Mouse (Mus musculus) heart, postnatal 36 days (tissue): ENCODE measurements around the gene Nup155. TPM values are rescaled to one million over a fixed set of nuclear protein-coding genes. Genes with fewer than 3 reads are reported as not detected.
"Not testable (repeated sequence)": the region's sequence is repeated elsewhere in the genome, so short reads cannot be mapped to it uniquely, and the experiment has no call there.

Experiments used
- DNase-seq, 2 experiments: peaks; one replicate each; pipeline ENCODE4 v3.0.0; 2021 to 2022
- intact Hi-C: fragments of 180-260 bp; cut with DNase I; formaldehyde crosslinking; loops from one replicate; pipeline ENCODE4 v1.15.1; 2025
- total RNA-seq, 2 experiments: library from RNA; stranded (reverse); gene quantifications; 2 replicates each; pipeline ENCODE4 v1.2.3; 2021

Nup155 gene
- total RNA-seq = 10 to 100 TPM in 1 of 2 experiments, 1 to 10 TPM in 1; 9.3 to 11.5 TPM

GRCm38 (mm10) chr15:8108966-8109743, at the start of gene Nup155:
Gene Nup155 (plus strand): TSS chr15:8109273.
- intact Hi-C loops = loop anchor here (1.0 to 10.0 kb wide), 2 partner anchors 10 to 336 kb away; partner anchors contain the start of genes Nipbl and Wdr70

DNA sequence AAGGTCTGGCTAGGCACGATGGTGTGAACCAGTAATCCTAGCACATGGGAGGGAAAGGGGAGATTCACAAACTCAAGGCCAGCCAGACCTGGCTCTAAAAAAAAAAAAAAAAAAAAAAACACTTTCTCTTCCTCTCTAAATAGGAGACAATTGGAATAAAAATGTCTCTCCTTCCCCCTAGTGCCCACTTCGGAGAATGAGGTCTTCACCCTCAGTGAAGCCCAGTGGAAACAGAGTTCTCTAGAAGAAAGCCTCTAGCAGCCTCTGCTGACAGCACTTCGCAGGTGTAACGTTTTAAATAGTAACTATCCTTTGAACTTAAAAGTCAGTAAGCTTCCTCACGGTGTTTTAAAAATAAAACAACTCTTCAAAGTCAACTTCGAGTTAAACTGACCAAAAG, 43.9 kb upstream of the Nup155 start:
- intact Hi-C loops = no loop called here
- DNase-seq = no peak

More at GRCm38 (mm10) chr15:8108966-8109743, at the start of gene Nup155:
- peak; percentile 91 to 93 for DNase-seq

DNA sequence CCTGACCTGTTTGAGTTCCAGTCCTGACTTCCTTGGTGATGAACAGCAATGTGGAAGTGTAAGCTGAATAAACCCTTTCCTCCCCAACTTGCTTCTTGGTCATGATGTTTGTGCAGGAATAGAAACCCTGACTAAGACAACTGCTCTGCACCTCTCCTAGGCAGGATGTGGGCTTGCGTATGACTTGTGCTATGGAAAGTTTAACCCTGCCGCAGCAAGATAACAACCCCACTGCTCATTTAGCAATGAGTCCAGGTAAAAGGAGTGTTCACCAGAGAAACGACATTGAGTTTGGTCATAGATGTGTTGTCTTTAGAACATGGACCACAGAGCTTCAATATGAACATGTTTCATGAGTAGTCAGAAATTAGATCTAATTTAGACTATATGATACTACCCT, 35.9 kb upstream of the Nup155 start:
- DNase-seq, intact Hi-C loops: not testable (repeated sequence)

- intact Hi-C loops = no loop called here
- DNase-seq = no peak
These were observed 26.9 kb upstream of the Nup155 start for GRCm38 (mm10) chr15:8082139-8082538.

DNA sequence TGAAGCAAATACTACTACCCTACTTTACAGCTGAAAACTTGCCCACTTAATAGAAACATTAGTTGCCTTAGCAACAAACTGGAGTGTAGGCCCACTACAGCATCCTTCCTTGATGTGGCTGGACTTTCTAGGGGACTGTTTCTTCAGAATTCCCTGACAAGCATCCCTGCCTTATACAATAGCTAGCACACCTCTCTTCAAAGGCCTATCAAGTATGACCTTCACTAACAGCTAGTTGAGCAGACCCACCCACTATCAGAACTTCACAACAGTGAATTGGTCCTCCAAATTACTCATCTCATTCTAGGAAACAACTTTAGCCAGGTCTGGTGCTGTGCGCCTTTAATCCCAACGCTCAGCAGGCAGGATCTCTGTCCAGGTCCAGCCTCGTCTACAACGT, 21.8 kb upstream of the Nup155 start:
- DNase-seq = no peak
- intact Hi-C loops = no loop called here

- intact Hi-C loops = no loop called here
- DNase-seq = no peak
These were observed 20.4 kb upstream of the Nup155 start for GRCm38 (mm10) chr15:8088715-8089114.

- DNase-seq = no peak
- intact Hi-C loops = loop anchor here (10.0 kb wide), 1 partner anchor 626 kb away; no protein-coding TSS in a partner anchor
These were observed 18.4 kb upstream of the Nup155 start for GRCm38 (mm10) chr15:8090685-8091084.

DNA sequence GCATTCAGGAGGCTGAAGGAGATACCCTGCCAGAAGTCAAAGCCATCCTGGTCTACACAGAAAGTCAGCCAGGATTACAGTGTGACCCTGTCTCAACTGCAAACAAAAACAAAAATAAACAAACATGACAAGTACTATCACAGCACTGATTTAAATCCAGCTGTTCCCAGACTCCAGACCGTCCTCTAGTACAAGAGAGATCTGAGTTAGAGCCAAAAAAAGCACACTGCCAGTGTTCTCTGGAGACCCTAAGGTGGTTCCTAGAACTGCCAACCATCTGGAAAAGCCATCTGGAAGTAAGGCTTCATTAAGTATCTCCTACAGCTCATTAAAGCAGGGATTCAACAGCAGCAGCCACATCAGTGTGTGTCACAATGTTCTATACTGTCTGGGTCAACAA, 16.4 kb upstream of the Nup155 start:
- intact Hi-C loops = loop anchor here (10.0 kb wide), 1 partner anchor 628 kb away; no protein-coding TSS in a partner anchor
- DNase-seq = not testable (repeated sequence)

GRCm38 (mm10) chr15:8097853-8098252, 11.2 kb upstream of the Nup155 start:
- peak; percentile 23 to 60 for DNase-seq
- intact Hi-C loops = loop anchor here (10.0 kb wide), 1 partner anchor 633 kb away; no protein-coding TSS in a partner anchor

DNA sequence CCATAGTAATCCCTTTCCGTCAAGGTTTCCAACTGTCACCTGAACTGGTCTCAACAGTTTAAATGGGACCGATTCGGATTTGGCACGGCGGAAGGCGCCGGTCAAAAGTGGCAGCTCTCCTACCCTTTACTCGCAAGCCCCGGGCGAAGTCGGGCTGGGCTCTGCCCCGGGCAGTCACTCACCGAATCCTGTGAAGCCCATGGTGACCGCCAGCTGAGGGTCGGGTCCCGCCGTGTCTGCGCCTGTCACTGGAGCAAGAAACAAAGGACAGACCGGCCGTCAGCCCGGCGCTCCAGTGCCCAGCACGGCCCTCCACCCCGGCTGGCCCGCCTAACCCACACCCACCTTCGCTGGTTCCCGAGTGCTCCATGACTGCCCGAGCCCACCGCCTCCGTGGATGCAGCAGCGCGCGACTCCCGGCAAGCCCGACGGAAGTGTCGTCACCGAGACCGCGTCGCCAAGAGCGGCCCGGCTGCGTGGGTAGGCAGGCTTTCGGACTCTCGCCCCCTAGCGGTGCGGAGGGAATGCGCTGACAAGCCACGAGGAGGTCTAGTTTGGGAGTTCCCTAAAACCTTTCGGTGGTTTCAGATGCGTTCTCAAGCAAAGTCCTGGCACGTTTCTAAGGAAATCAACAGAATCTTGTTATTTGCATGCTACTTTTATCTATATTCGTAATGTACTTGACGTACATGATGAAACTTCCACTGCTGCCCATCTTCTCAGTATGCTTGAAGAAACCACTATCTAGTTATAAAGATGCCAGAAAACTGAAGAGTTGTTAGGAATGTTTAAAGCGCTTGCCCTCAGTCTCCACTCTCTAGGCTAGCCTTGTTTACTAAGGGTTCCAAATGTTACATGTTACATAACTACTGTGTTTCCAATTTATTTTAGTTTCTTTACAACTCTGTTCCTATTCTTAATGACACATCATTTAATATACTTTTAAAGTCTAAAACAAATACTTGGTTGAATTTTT, 10.0 kb upstream of the Nup155 start, which contains the start of gene Wdr70:
Gene Wdr70, minus strand, starts transcription at position 436 of the 976 bp plus-strand sequence.
- peak; percentile 98 to 99 for DNase-seq
- intact Hi-C loops = loop anchor here (1.0 to 10.0 kb wide), 2 partner anchors 10 to 634 kb away; partner anchors contain the start of gene Nup155

GRCm38 (mm10) chr15:8101975-8102542, 7.0 kb upstream of the Nup155 start:
- intact Hi-C loops = loop anchor here (10.0 kb wide), 1 partner anchor 343 kb away; the partner anchor contains the start of gene Nipbl
- not testable (repeated sequence) for DNase-seq

GRCm38 (mm10) chr15:8108360-8108965, 610 bp upstream of the Nup155 start:
- DNase-seq = no peak
- intact Hi-C loops = loop anchor here (10.0 kb wide), 1 partner anchor 336 kb away; the partner anchor contains the start of gene Nipbl

GRCm38 (mm10) chr15:8109782-8110181, 709 bp downstream of the Nup155 start:
- intact Hi-C loops = loop anchor here (1.0 to 10.0 kb wide), 2 partner anchors 10 to 335 kb away; partner anchors contain the start of genes Nipbl and Wdr70
- no peak for DNase-seq

DNA sequence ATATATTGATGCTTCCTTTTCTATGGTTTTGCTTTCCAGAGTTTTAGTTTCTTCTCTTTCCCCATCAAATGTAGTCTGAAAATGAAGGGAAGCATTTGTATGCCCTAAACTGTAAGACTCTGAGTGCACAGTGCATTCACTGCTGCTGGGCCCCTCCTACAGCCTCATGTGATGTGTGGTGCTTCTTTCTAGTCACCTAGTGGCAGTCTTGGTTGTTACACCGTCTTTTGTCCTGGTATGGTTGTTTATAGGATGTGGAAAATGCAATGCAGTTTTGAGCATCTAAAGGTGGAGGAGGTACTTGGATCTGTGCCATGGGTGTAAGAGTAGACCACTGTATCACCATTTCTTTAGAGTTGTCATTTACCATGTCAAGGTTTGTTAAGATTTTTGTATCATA, 20.2 kb downstream of the Nup155 start:
- no peak for DNase-seq
- intact Hi-C loops = no loop called here

DNA sequence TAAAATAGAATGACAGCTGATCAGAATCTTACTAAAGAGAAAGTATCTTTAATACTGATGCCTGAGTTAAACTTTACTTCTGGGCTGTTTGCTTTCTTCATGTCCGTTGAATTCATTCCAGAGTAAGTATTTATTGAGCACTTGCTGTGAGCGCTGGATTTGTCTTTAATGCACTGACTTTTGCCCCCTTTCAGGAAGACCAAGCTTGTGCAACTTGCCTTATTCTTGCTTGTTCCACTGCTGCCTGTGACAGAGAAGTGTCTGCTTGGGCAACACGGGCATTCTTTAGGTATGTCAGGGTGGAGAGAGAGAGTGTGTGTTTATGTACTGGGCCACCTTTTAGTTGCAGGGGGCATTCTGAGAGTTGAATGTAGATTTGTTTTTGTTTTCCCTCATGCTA, 22.2 kb downstream of the Nup155 start:
- intact Hi-C loops = no loop called here
- DNase-seq = no peak

DNA sequence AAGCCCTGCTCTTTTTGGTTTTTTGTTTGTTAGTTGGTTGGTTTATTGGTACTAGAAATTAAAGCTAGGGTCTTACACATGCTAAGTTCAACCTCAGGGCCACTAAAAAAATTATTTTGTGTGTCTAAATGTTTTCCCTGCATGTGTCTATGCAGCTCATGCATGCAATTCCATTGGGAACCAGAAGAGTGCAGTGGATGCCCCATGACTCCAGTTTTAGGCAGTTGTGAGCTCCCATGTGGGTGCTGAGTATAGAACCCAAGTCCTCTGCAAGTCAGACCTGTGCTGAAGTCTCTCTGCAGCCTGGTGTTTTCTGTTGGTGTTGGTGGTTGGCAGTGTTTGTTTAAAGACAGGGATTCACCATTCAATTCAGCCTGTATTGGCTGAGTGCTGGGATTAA, 22.7 kb downstream of the Nup155 start:
- intact Hi-C loops = no loop called here
- no peak for DNase-seq

DNA sequence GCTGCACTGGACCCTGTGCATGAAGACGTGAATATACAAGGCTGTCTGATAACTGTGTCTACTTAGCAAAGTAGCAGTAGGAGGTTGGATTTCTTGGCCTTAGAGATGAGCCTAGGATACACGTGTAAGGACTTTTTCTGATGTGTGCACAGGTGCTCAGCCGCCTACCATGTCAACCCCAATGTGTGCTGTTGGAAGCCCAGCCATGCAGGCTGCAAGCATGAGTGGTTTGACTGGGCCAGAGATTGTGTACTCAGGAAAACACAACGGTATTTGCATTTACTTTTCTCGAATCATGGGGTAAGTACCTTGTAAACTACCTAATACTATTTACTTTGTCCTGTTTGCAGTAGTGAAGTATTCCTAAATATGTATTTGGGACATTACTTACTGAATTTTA, 26.5 kb downstream of the Nup155 start:
- no peak for DNase-seq
- intact Hi-C loops = no loop called here

- DNase-seq = no peak
- intact Hi-C loops = no loop called here
These were observed 52.8 kb downstream of the Nup155 start for GRCm38 (mm10) chr15:8161841-8162240.

DNA sequence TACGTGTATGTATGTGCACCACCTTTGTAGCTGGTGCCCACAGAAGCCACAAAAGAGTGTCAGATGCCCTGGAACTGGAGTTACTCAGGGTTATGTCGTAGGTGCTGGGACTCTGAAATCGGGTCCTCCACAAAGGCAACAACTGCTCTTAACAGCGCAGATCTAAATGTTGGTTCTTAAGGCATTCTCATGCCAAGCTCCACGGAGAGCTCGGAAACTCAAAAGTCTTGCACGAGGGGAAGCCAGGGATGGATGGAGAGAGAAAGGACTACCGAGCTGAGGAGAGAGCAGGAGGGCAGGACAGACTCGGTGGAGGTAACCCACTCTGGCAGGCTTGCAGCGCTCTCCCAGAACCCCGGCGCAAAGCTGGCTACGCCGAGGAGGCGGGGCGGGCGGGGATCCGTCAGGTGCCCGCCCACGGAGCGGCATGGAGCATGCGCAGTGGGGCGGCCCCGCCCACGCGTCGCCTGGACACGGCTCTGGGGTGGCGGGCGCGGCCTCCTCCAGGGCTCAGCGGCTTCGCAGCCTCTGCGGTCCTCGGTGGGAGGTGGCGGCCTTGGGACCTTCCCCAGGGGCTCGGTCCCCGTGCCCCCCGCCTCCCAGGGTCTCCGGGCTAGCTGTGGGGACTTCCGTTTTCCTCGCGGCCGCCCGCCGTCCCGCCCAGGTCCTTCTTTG, 59.7 kb downstream of the Nup155 start, which contains the start of gene Cplane1:
Gene Cplane1, plus strand, starts transcription at position 516 of the 675 bp plus-strand sequence.
- intact Hi-C loops = no loop called here
- DNase-seq = peak; percentile 95 to 97
